Mouse (Mus musculus) CH12F3 (cell line): ENCODE results near the gene Hist1h2bb.
"Not testable (repeated sequence)": the region's sequence is repeated elsewhere in the genome, so short reads cannot be mapped to it uniquely, and the experiment has no call there.

Source experiments
- in situ Hi-C: fragments of 300-500 bp; cut with MboI; formaldehyde crosslinking; loops from 2 replicates; pipeline ENCODE4 v1.14.3; 2020; ENCODE audit warnings: low sequenced_read_pairs

Hist1h2bb gene

GRCm38 (mm10) chr13:23746201-23747080 is at the start of gene Hist1h2bb:
TSS of gene Hist1h2bb (plus strand) at chr13:23746734.
- in situ Hi-C loops: not testable (repeated sequence)

GRCm38 (mm10) chr13:23697491-23698299 is 48.8 kb upstream of the Hist1h2bb start:
- in situ Hi-C loops: loop anchor here (10.0 kb wide), 1 partner anchor 73 kb away; the partner anchor contains the start of genes Hist1h1e and Hist1h2be

DNA sequence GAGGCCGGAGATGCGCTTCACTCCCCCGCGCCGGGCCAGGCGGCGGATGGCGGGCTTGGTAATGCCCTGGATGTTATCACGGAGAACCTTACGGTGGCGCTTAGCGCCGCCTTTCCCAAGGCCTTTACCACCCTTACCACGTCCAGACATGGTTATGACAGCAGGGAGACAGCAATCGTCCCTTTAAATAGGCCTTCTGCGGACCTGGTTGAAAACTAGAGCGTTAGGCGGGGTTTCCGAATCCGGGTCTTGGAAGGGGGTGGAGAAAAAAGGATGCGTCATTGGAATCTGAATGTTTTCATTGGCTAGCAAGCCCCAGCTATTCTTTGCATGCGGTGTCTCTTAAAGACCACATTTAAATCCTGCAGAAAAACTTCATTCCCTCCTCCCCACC is 48.2 kb upstream of the Hist1h2bb start, which contains the start of gene Hist1h4c:
Gene Hist1h4c, minus strand, starts transcription at position 155 of the 394 bp plus-strand sequence.
- in situ Hi-C loops: loop anchor here (10.0 kb wide), 1 partner anchor 73 kb away; the partner anchor contains the start of genes Hist1h1e and Hist1h2be

DNA sequence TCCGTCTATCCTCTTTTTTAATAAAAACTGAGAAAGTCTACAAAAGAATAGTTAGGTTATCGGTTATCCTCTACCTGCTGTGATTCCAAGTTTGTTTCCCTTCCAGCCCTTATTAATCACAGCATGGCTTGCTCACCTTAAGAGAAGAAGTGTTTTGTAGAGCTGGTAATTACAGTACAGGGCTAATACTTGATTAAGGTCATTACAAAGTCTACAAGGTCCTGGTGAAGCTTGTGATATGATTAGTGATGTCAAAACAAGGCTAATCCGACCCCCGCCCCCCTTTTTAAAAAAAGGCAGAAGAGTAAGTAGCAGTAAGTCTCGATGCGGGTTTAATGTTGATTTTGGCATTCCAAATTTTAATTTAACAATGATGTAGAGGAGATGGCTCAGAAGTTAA is 47.5 kb upstream of the Hist1h2bb start:
- in situ Hi-C loops: loop anchor here (10.0 kb wide), 1 partner anchor 74 kb away; the partner anchor contains the start of genes Hist1h1e and Hist1h2be

- in situ Hi-C loops: loop anchor here (10.0 kb wide), 1 partner anchor 75 kb away; the partner anchor contains the start of genes Hist1h1e and Hist1h2be
These were observed 46.8 kb upstream of the Hist1h2bb start for GRCm38 (mm10) chr13:23699767-23700166.

DNA sequence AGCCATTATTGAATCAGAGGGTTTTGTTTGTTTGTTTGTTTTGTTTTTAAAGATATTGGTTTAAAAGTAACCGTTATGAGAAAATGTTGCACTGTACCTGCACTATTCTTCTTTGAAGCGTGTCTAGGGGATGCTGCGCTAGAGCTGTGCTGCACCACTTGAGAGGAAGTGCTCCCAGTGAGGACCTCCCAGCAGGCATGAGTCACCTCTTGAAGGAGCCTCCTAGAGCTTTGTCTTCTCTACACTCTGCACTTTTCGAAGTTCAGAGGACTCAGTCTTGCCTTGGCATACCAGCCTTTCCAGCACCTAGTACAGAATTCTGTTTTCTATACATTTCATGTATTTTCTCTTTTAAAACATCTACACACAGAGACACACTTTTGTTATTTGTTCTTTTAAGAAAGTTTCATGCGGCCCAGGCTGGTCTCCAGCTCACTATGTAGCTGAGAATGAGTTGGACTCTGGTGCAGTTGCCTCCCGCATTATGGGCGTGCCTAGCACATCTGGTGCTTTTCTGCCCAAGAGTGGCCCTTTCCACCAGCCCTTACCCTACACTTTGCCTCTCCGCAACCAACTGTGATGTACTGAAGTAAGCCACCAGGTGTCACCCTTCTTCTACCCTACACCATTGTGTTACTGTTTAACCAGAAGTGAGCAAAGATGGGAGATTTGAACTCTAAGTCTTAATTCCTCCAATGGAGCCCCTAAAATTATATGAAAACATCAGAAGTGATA is 45.6 kb upstream of the Hist1h2bb start:
- in situ Hi-C loops: no loop called here

GRCm38 (mm10) chr13:23702220-23702619 is 44.3 kb upstream of the Hist1h2bb start:
- in situ Hi-C loops: no loop called here

GRCm38 (mm10) chr13:23702801-23703200 is 43.7 kb upstream of the Hist1h2bb start:
- in situ Hi-C loops: not testable (repeated sequence)

- in situ Hi-C loops: no loop called here
These were observed 40.7 kb upstream of the Hist1h2bb start for GRCm38 (mm10) chr13:23705751-23706356.

DNA sequence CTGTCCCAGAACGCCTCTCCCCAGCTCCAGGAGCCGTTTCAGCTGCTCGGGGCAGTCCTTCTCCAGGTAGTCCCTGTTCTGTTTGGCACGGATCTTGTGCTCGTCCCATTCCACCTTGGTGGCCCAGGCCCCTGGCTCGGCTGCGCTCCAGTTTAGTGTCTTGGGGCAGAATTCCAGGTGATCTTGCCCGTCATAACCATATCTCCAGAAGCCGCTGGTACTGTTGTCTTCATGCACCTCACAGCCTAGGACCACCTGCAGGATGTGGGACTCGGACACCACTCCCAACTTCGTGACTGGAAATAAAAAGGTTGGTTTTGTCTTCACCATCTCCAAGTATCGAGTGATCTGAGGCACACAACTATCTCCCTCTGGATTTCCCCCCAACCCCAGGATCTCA is 39.8 kb upstream of the Hist1h2bb start:
- in situ Hi-C loops: no loop called here

GRCm38 (mm10) chr13:23708041-23708440 is 38.5 kb upstream of the Hist1h2bb start:
- in situ Hi-C loops: no loop called here

DNA sequence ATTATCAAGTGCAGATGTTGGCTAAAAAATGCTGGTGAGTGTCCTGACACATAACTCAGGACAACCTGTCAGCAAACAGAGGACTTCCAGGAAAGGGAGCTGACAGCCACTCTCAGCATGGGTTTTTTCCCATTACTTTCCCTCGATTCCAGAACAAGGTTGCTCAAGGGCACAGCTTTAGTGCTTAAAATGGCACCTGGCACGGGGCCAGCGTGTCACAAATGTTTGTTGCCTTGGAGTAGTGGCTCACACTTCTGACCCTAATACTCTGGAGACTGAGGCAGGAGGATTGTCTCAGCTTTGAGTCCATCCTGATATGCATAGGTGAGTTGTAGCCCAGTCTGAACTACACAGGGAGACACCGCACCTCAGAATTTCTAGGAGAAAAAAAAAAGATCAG is 37.9 kb upstream of the Hist1h2bb start:
- in situ Hi-C loops: no loop called here

GRCm38 (mm10) chr13:23709714-23710373 is 36.7 kb upstream of the Hist1h2bb start:
- in situ Hi-C loops: no loop called here

DNA sequence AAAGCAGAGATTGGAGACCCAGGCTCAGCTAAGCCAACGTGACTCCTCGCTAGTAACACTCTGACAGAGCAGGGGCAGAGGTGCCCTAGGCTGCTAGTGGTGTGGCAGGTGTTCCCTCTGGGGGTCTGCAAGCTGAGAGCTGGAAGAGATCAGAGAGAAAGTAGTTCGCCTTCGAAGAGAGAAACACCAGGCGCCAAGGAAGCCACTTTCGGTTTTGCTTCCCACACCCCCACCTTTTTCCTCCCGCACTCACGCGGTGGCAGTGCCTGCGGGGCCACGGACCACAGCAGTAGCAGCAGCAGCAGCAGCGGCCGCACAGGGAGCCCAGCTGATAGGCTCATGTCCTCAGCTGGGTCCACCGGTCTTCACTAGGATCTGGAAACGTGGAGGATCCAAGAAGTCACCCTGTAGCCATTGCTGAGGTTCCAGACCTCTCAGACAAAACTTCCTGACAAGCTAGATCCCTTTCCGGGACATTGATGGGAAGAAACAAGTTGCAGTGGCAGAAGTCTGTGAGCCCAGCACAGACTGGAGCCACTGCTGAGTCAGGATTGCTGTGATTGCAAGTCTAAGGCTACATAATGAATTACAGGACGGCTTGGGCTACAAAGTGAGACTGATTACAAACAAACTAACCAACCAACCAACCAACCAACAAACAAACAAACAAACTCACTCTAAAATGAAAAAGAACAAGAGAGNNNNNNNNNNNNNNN is 36.0 kb upstream of the Hist1h2bb start, which contains the start of gene Hfe:
Gene Hfe, minus strand, starts transcription at position 481 of the 716 bp plus-strand sequence.
- in situ Hi-C loops: no loop called here

- in situ Hi-C loops: no loop called here
These were observed 30.1 kb upstream of the Hist1h2bb start for GRCm38 (mm10) chr13:23716261-23717042.

GRCm38 (mm10) chr13:23717176-23717575 is 29.4 kb upstream of the Hist1h2bb start:
- in situ Hi-C loops: no loop called here

- in situ Hi-C loops: not testable (repeated sequence)
These were observed 28.8 kb upstream of the Hist1h2bb start for GRCm38 (mm10) chr13:23717593-23718245.

GRCm38 (mm10) chr13:23724239-23724638 is 22.3 kb upstream of the Hist1h2bb start:
- in situ Hi-C loops: no loop called here
